Mouse (Mus musculus) ES-E14 (cell line): ENCODE results near the gene Sema3b. TPM values are rescaled to one million over a fixed set of nuclear protein-coding genes. Genes with fewer than 3 reads are reported as not detected.

Experiments used
- DNase-seq: peaks from one replicate; pipeline ENCODE4 v3.0.0-alpha.2; 2013; ENCODE audit warnings: low read depth, low spot score
- H3K27ac ChIP-seq: 2 replicates; pipeline ENCODE4 v1.5.1; 2012; ENCODE audit warnings: low read depth, mild to moderate bottlenecking, low read length, moderate library complexity, mixed read lengths; ENCODE audit not compliant: poor library complexity, insufficient read depth, severe bottlenecking
- H3K36me3 ChIP-seq: 2 replicates; pipeline ENCODE4 v1.6.1; 2012; ENCODE audit warnings: mild to moderate bottlenecking, low read length, moderate library complexity, mixed read lengths; ENCODE audit not compliant: control insufficient read depth, poor library complexity, insufficient read depth, severe bottlenecking
- H3K4me1 ChIP-seq, 2 experiments: fragments of 150-350 bp in 1 of 2; sonication (generic) in 1 of 2; 2 replicates each; pipeline ENCODE4 v1.6.1; 2012; ENCODE audit warnings: low read length in 2 of 2, mild to moderate bottlenecking in 1 of 2, mixed read lengths in 1 of 2; ENCODE audit not compliant: control insufficient read depth in 2 of 2, insufficient read depth in 2 of 2, poor library complexity in 1 of 2
- H3K4me3 ChIP-seq, 2 experiments: fragments of 150-350 bp in 1 of 2; sonication (generic) in 1 of 2; 2 replicates each; pipeline ENCODE4 v1.5.1; 2012; ENCODE audit warnings: low read length in 2 of 2, low read depth in 1 of 2, mild to moderate bottlenecking in 1 of 2, mixed read lengths in 1 of 2; ENCODE audit not compliant: insufficient read depth in 1 of 2, poor library complexity in 1 of 2, severe bottlenecking in 1 of 2
- H3K9ac ChIP-seq: 2 replicates; pipeline ENCODE4 v1.6.1; 2012; ENCODE audit warnings: low read depth, mild to moderate bottlenecking, low read length, mixed read lengths; ENCODE audit not compliant: poor library complexity, insufficient read depth, severe bottlenecking
- H3K9me3 ChIP-seq: fragments of 150-350 bp; sonication (generic); 2 replicates; pipeline ENCODE4 v1.6.1; 2012; ENCODE audit warnings: low read depth, mild to moderate bottlenecking, low read length; ENCODE audit not compliant: control insufficient read depth, insufficient read depth
- CHD2 ChIP-seq: IDR thresholded peaks from 2 replicates; pipeline ENCODE4 v1.6.1; 2014; ENCODE audit warnings: mild to moderate bottlenecking, low read depth, low read length, inconsistent platforms
- HCFC1 ChIP-seq: IDR thresholded peaks from 2 replicates; pipeline ENCODE4 v1.6.1; 2012; ENCODE audit warnings: low read length, inconsistent platforms, borderline replicate concordance; ENCODE audit not compliant: insufficient read depth
- MAFK ChIP-seq: IDR thresholded peaks from 2 replicates; pipeline ENCODE4 v1.6.1; 2014; ENCODE audit warnings: mild to moderate bottlenecking, low read depth, low read length, inconsistent platforms; ENCODE audit not compliant: insufficient read depth
- ZC3H11A ChIP-seq: IDR thresholded peaks from 2 replicates; pipeline ENCODE4 v1.6.1; 2012; ENCODE audit warnings: low read depth, mild to moderate bottlenecking, inconsistent platforms, low read length, borderline replicate concordance
- ZNF384 ChIP-seq: IDR thresholded peaks from 2 replicates; pipeline ENCODE4 v1.6.1; 2012; ENCODE audit warnings: low read depth, low read length, inconsistent platforms
- in situ Hi-C, 2 experiments: fragments of 600-800 bp; cut with MboI; formaldehyde crosslinking; loops; one replicate each; pipeline ENCODE4 v1.15.1; 2025; ENCODE audit warnings: low sequenced_read_pairs in 2 of 2, inconsistent platforms in 1 of 2; ENCODE audit not compliant: unreplicated experiment in 2 of 2
- total RNA-seq: library from RNA; depleted of rRNA; stranded (reverse); fragments of 300-350 nt; gene quantifications from 2 replicates; pipeline ENCODE4 v1.2.3, GENCODE M21; 2012

Sema3b gene
- total RNA-seq, 1 experiment, result 7.4 TPM

- DNase-seq, result no peak
- Histone ChIP-seq H3K9me3 (no peaks in the 10 kb centered on the region), H3K9ac (0 out of 2 replicates have a peak overlapping the region, but pooled peaks have one; percentile 5), H3K36me3 (no peaks in the 10 kb centered on the region), H3K4me1 (peaks cover 8 to 11% of the 10 kb centered on the region in 2 experiments; a peak in 3 of 4 replicates), H3K4me3 (no peak overlapping the region), H3K27ac (no peak overlapping the region)
- in situ Hi-C loops, result no loop called here
- TF ChIP-seq ZNF384, result no peak
- TF ChIP-seq MAFK, result no peak
- TF ChIP-seq CHD2, result no peak
- no peak for TF ChIP-seq HCFC1
- TF ChIP-seq ZC3H11A, result no peak
Observed at GRCm38 (mm10) chr9:107645577-107645976, 36.5 kb upstream of the Sema3b start.

GRCm38 (mm10) chr9:107645153-107645510 lies 36.1 kb upstream of the Sema3b start:
- no peaks in the 10 kb centered on the region for H3K9me3 ChIP-seq
- no peak overlapping the region for H3K4me3 ChIP-seq
- no peaks in the 10 kb centered on the region for H3K36me3 ChIP-seq
- H3K4me1 ChIP-seq, result peaks cover 8 to 11% of the 10 kb centered on the region in 2 experiments; a peak in 3 of 4 replicates
- in situ Hi-C loops, result no loop called here
- 0 out of 2 replicates have a peak overlapping the region, but pooled peaks have one; percentile 5 for H3K9ac ChIP-seq
- TF ChIP-seq ZC3H11A, result no peak
- no peak for TF ChIP-seq CHD2
- no peak for TF ChIP-seq MAFK
- no peak for TF ChIP-seq HCFC1
- no peak for TF ChIP-seq ZNF384
- H3K27ac ChIP-seq, result no peak overlapping the region
- no peak for DNase-seq

GRCm38 (mm10) chr9:107644495-107645152 lies 35.6 kb upstream of the Sema3b start:
- peak overlapping the region; percentile 64 to 71 for H3K4me3 ChIP-seq
- peaks cover 8 to 11% of the 10 kb centered on the region in 2 experiments; a peak in 3 of 4 replicates for H3K4me1 ChIP-seq
- DNase-seq, result peak; percentile 84
- no peaks in the 10 kb centered on the region for H3K36me3 ChIP-seq
- TF ChIP-seq ZNF384, result 0 out of 2 replicates have a peak, but pooled peaks have one; percentile 5
- no peak for TF ChIP-seq MAFK
- TF ChIP-seq CHD2, result no peak
- no peak for TF ChIP-seq HCFC1
- peak; percentile 62; the same call in 1 of the 2 replicates for TF ChIP-seq ZC3H11A
- in situ Hi-C loops, result no loop called here
- H3K9me3 ChIP-seq, result no peaks in the 10 kb centered on the region
- no peak overlapping the region for H3K27ac ChIP-seq
- peak overlapping the region; percentile 79; the same call in 1 of the 2 replicates for H3K9ac ChIP-seq

GRCm38 (mm10) chr9:107643544-107644214 lies 34.6 kb upstream of the Sema3b start:
- peak overlapping the region; percentile 79; the same call in 1 of the 2 replicates for H3K9ac ChIP-seq

More at GRCm38 (mm10) chr9:107643544-107644214, 34.6 kb upstream of the Sema3b start:
- H3K36me3 ChIP-seq, result no peaks in the 10 kb centered on the region
- no peak overlapping the region for H3K27ac ChIP-seq
- DNase-seq, result no peak
- H3K4me1 ChIP-seq, result peaks cover 8 to 11% of the 10 kb centered on the region in 2 experiments; a peak in 3 of 4 replicates
- TF ChIP-seq ZC3H11A (no peak), ZNF384 (no peak), MAFK (no peak), HCFC1 (no peak), CHD2 (no peak)
- in situ Hi-C loops, result no loop called here
- no peaks in the 10 kb centered on the region for H3K9me3 ChIP-seq
- H3K4me3 ChIP-seq, result 0 out of 4 replicates have a peak overlapping the region, but pooled peaks of 1 of the 2 experiments have one; percentile 64
